Mouse (Mus musculus) lung, adult 2 months (tissue): Measurements from ENCODE around the gene Sbf2.

ENCODE experiments used
- CTCF ChIP-seq: fragments of 200-500 bp; IDR thresholded peaks from 2 replicates; pipeline ENCODE4 v1.5.1; 2011; ENCODE audit warnings: mild to moderate bottlenecking, low read length, control low read depth; ENCODE audit not compliant: insufficient read depth
- POLR2A ChIP-seq: fragments of 200-500 bp; IDR thresholded peaks from 2 replicates; pipeline ENCODE4 v1.6.1; 2011; ENCODE audit warnings: low read depth, mild to moderate bottlenecking, control low read depth, low read length, borderline replicate concordance; ENCODE audit errors: extremely low read depth

GRCm38 (mm10) chr7:110283484-110284275 is 331.0 kb downstream of the Sbf2 start:
- TF ChIP-seq CTCF (no peak), POLR2A (no peak)
